In genomic region chr6:36384102-36384501, GRCm38 (mm10) we compare ENCODE assay signal across 28 mouse cellular contexts. TPM values are rescaled to one million over a fixed set of nuclear protein-coding genes. Genes with fewer than 3 reads are reported as not detected.
A peak's percentile ranks its signal among the peaks of the same experiment; 100 is the strongest.
DNase-seq lines count a peak whose midpoint lies in the region; ATAC-seq and TF ChIP-seq lines count a peak whose summit lies in the region.
"Had no signal": no experiment of that assay in that cellular context is flagged by ENCODE, and none has a peak within 500 bp of the region (broad histone marks: within the 10 kb centered on the region; RNA-seq: fewer than 3 reads in every experiment).

No protein-coding gene starts in this region.

- no peaks in the 10 kb centered on the region for H3K4me1 ChIP-seq in forebrain, postnatal 0 days (ENCODE audit: insufficient read depth)
- peaks cover 14% of the 10 kb centered on the region for H3K4me1 ChIP-seq in forebrain, embryonic 15.5 days
- H3K4me1 ChIP-seq in intestine, postnatal 0 days (replicated peaks; ENCODE audit: control insufficient read depth, insufficient read depth, low read length): no peaks in the 10 kb centered on the region
- 0 out of 2 replicates have a peak, but pooled peaks cover 3% of the 10 kb centered on the region for H3K4me1 ChIP-seq in intestine, embryonic 15.5 days (replicated peaks)
- H3K4me1 ChIP-seq in midbrain, postnatal 0 days (ENCODE audit: insufficient read depth, low read length): peaks cover 5% of the 10 kb centered on the region; the same call in 1 of the 2 replicates
- 0 out of 2 replicates have a peak, but pooled peaks cover 4% of the 10 kb centered on the region for H3K4me1 ChIP-seq in midbrain, embryonic 14.5 days (ENCODE audit: control insufficient read depth, insufficient read depth, low read length)
- H3K4me1 ChIP-seq: liver, embryonic 15.5 days had no signal

- no peak overlapping the region for H3K4me3 ChIP-seq in forebrain, postnatal 0 days (ENCODE audit: low read depth, low read length)
- H3K4me3 ChIP-seq in forebrain, embryonic 15.5 days: no peak overlapping the region
- no peak overlapping the region for H3K4me3 ChIP-seq in intestine, postnatal 0 days (ENCODE audit: low read depth, low read length)
- H3K4me3 ChIP-seq in intestine, embryonic 15.5 days (replicated peaks): no peak overlapping the region
- H3K4me3 ChIP-seq in midbrain, postnatal 0 days (ENCODE audit: low read depth, low read length): no peak overlapping the region
- no peak overlapping the region for H3K4me3 ChIP-seq in midbrain, embryonic 14.5 days (replicated peaks; ENCODE audit: low read depth, low read length)
- H3K4me3 ChIP-seq: erythroblast, embryonic 14.5 days; hindbrain, embryonic 10.5 days; left cerebral cortex, adult 2 months; limb, embryonic 12.5 days; liver, embryonic 15.5 days; midbrain, embryonic 10.5 days; myocyte; neural tube, embryonic 12.5 days had no signal

- H3K9ac ChIP-seq in forebrain, postnatal 0 days: no peak overlapping the region
- no peak overlapping the region for H3K9ac ChIP-seq in forebrain, embryonic 15.5 days (replicated peaks)
- H3K9ac ChIP-seq in intestine, postnatal 0 days (ENCODE audit: low read depth, low read length): no peak overlapping the region
- H3K9ac ChIP-seq in intestine, embryonic 15.5 days: no peak overlapping the region
- H3K9ac ChIP-seq in midbrain, postnatal 0 days (replicated peaks; ENCODE audit: low read length, poor library complexity, severe bottlenecking): no peak overlapping the region
- H3K9ac ChIP-seq in midbrain, embryonic 14.5 days (replicated peaks; ENCODE audit: low read length): no peak overlapping the region
- H3K9ac ChIP-seq: limb, embryonic 12.5 days; liver, embryonic 15.5 days; neural tube, embryonic 12.5 days had no signal

- no peak overlapping the region for H3K4me2 ChIP-seq in forebrain, postnatal 0 days (ENCODE audit: low read depth)
- no peak overlapping the region for H3K4me2 ChIP-seq in forebrain, embryonic 15.5 days (replicated peaks)
- no peak overlapping the region for H3K4me2 ChIP-seq in intestine, postnatal 0 days (replicated peaks; ENCODE audit: low read depth)
- H3K4me2 ChIP-seq in intestine, embryonic 15.5 days (replicated peaks): no peak overlapping the region
- no peak overlapping the region for H3K4me2 ChIP-seq in midbrain, postnatal 0 days (ENCODE audit: low read depth, low read length, poor library complexity, severe bottlenecking)
- H3K4me2 ChIP-seq in midbrain, embryonic 14.5 days (ENCODE audit: low read length): no peak overlapping the region
- H3K4me2 ChIP-seq: heart, embryonic 11.5 days; limb, embryonic 12.5 days; liver, embryonic 15.5 days; neural tube, embryonic 12.5 days had no signal

- H3K36me3 ChIP-seq in forebrain, postnatal 0 days (ENCODE audit: insufficient read depth): no peaks in the 10 kb centered on the region
- no peaks in the 10 kb centered on the region for H3K36me3 ChIP-seq in forebrain, embryonic 15.5 days
- H3K36me3 ChIP-seq in intestine, postnatal 0 days (ENCODE audit: control insufficient read depth, insufficient read depth): no peaks in the 10 kb centered on the region
- H3K36me3 ChIP-seq in intestine, embryonic 15.5 days: no peaks in the 10 kb centered on the region
- H3K36me3 ChIP-seq in midbrain, postnatal 0 days (ENCODE audit: insufficient read depth, low read length): no peaks in the 10 kb centered on the region
- H3K36me3 ChIP-seq in midbrain, embryonic 14.5 days (ENCODE audit: control insufficient read depth, insufficient read depth, low read length): no peaks in the 10 kb centered on the region
- H3K36me3 ChIP-seq: hindbrain, embryonic 10.5 days; limb, embryonic 12.5 days; liver, embryonic 15.5 days; midbrain, embryonic 10.5 days; neural tube, embryonic 12.5 days had no signal

- 56% methylated on average over 3 of the region's 3 CpGs for WGBS in forebrain, postnatal 0 days
- 52% methylated on average over 3 of the region's 3 CpGs for WGBS in forebrain, embryonic 15.5 days
- WGBS in intestine, postnatal 0 days: 41% methylated on average over 3 of the region's 3 CpGs
- WGBS in intestine, embryonic 15.5 days: 39% methylated on average over 3 of the region's 3 CpGs
- 50% methylated on average over 3 of the region's 3 CpGs for WGBS in midbrain, postnatal 0 days
- 44% methylated on average over 3 of the region's 3 CpGs for WGBS in midbrain, embryonic 14.5 days

- TF ChIP-seq CTCF in forebrain, postnatal 0 days (IDR thresholded peaks at IDR 0.05; ENCODE audit: low read depth): peak; percentile 22; the same call in 1 of the 2 replicates
- TF ChIP-seq CTCF in intestine, postnatal 0 days (IDR thresholded peaks at IDR 0.05; ENCODE audit: low read depth): peak; percentile 45
- TF ChIP-seq CTCF in midbrain, postnatal 0 days (IDR thresholded peaks at IDR 0.05): peak; percentile 37; the same call in 1 of the 2 replicates

- DNase-seq in forebrain, postnatal 0 days: no peak
- no peak for DNase-seq in midbrain, postnatal 0 days (ENCODE audit: low spot score)
- DNase-seq in midbrain, embryonic 14.5 days: no peak
- no peak for DNase-seq in spleen, adult 18-20 months
- DNase-seq: adrenal gland, postnatal 10 days; cerebellum, adult 8-10 months; cerebellum, postnatal 25 days; gastrocnemius, postnatal 10 days; kidney, adult 9 months; kidney, postnatal 10 days; lung, postnatal 14 days; right cerebral cortex, adult 18-20 months had no signal

- no peak for ATAC-seq in forebrain, postnatal 0 days
- ATAC-seq in forebrain, embryonic 15.5 days (replicated peaks): no peak
- ATAC-seq in intestine, postnatal 0 days: no peak
- ATAC-seq in intestine, embryonic 15.5 days: no peak
- ATAC-seq in midbrain, postnatal 0 days (ENCODE audit: low FRiP score): no peak
- ATAC-seq in midbrain, embryonic 14.5 days (ENCODE audit: low FRiP score, low TSS enrichment): no peak
- ATAC-seq: hindbrain, embryonic 16.5 days; intestine, embryonic 16.5 days; midbrain, embryonic 16.5 days had no signal

- H3K27me3 ChIP-seq in forebrain, postnatal 0 days (ENCODE audit: insufficient read depth, low read length): no peaks in the 10 kb centered on the region
- H3K27me3 ChIP-seq in forebrain, embryonic 15.5 days: peaks cover 2% of the 10 kb centered on the region; the same call in 1 of the 2 replicates
- peaks cover 13% of the 10 kb centered on the region; the same call in 1 of the 2 replicates for H3K27me3 ChIP-seq in intestine, postnatal 0 days (replicated peaks; ENCODE audit: control insufficient read depth, insufficient read depth, low read length)
- peaks cover 5% of the 10 kb centered on the region; the same call in 1 of the 2 replicates for H3K27me3 ChIP-seq in intestine, embryonic 15.5 days (replicated peaks)
- no peaks in the 10 kb centered on the region for H3K27me3 ChIP-seq in midbrain, postnatal 0 days (ENCODE audit: insufficient read depth, low read length)
- H3K27me3 ChIP-seq in midbrain, embryonic 14.5 days (ENCODE audit: control insufficient read depth, insufficient read depth, low read length): peaks cover 8% of the 10 kb centered on the region; the same call in 1 of the 2 replicates

- H3K9me3 ChIP-seq in forebrain, postnatal 0 days (ENCODE audit: low read length): no peaks in the 10 kb centered on the region
- H3K9me3 ChIP-seq in forebrain, embryonic 15.5 days: no peaks in the 10 kb centered on the region
- no peaks in the 10 kb centered on the region for H3K9me3 ChIP-seq in intestine, postnatal 0 days (ENCODE audit: control insufficient read depth)
- H3K9me3 ChIP-seq in intestine, embryonic 15.5 days: no peaks in the 10 kb centered on the region
- H3K9me3 ChIP-seq in midbrain, postnatal 0 days (ENCODE audit: low read length): no peaks in the 10 kb centered on the region
- no peaks in the 10 kb centered on the region for H3K9me3 ChIP-seq in midbrain, embryonic 14.5 days (ENCODE audit: control insufficient read depth, low read length)
- H3K9me3 ChIP-seq: hindbrain, embryonic 10.5 days; limb, embryonic 12.5 days; liver, embryonic 15.5 days; midbrain, embryonic 10.5 days; neural tube, embryonic 12.5 days had no signal

- H3K27ac ChIP-seq in forebrain, postnatal 0 days (ENCODE audit: low read depth, low read length): no peak overlapping the region
- H3K27ac ChIP-seq in forebrain, embryonic 15.5 days (replicated peaks): no peak overlapping the region
- H3K27ac ChIP-seq in intestine, postnatal 0 days (ENCODE audit: low read depth, low read length): no peak overlapping the region
- no peak overlapping the region for H3K27ac ChIP-seq in intestine, embryonic 15.5 days
- H3K27ac ChIP-seq in midbrain, postnatal 0 days (ENCODE audit: low read depth, low read length): no peak overlapping the region
- no peak overlapping the region for H3K27ac ChIP-seq in midbrain, embryonic 14.5 days (replicated peaks; ENCODE audit: low read depth, low read length)
- H3K27ac ChIP-seq: hindbrain, embryonic 10.5 days; left cerebral cortex, adult 2 months; limb, embryonic 12.5 days; liver, embryonic 15.5 days; midbrain, embryonic 10.5 days; neural tube, embryonic 12.5 days had no signal

RNA-seq across cellular contexts. Expression of gene Chrm2, which starts 3.8 kb away (rescaled TPM):
- total RNA-seq in forebrain, postnatal 0 days (2014; rRNA removed): 6.9 and 9.7 TPM in 2 replicates
- 1.9 and 2.7 TPM in 2 replicates for polyA plus RNA-seq in forebrain, postnatal 0 days (2015; fragmentation: Nextera tagmentation; extraction: Ambion mirVana)
- 2.3 and 2.8 TPM in 2 replicates for polyA plus RNA-seq in forebrain, embryonic 15.5 days (2015; fragmentation: Nextera tagmentation; extraction: Ambion mirVana)
- polyA plus RNA-seq in intestine, postnatal 0 days (2015; fragmentation: Nextera tagmentation; extraction: Ambion mirVana): 11.8 and 14.6 TPM in 2 replicates
- 15.5 and 18.2 TPM in 2 replicates for polyA plus RNA-seq in intestine, embryonic 15.5 days (2015; fragmentation: Nextera tagmentation; extraction: Ambion mirVana)
- 19.4 and 21.7 TPM in 2 replicates for total RNA-seq in midbrain, postnatal 0 days (2014; rRNA removed)
- 6.8 and 7.5 TPM in 2 replicates for polyA plus RNA-seq in midbrain, postnatal 0 days (2015; fragmentation: Nextera tagmentation; extraction: Ambion mirVana)
- 7.0 and 7.8 TPM in 2 replicates for polyA plus RNA-seq in midbrain, embryonic 14.5 days (2014; fragmentation: Nextera tagmentation; extraction: Ambion mirVana)
- total RNA-seq: megakaryocyte progenitor cell, adult 5-6 weeks had no signal
- polyA plus RNA-seq: erythroblast, embryonic 14.5 days; myocyte had no signal
